Mouse (Mus musculus): Measurements from ENCODE around the gene Wasf2. TPM values are rescaled to one million over a fixed set of nuclear protein-coding genes. Genes with fewer than 3 reads are reported as not detected.
"Not testable (repeated sequence)": the region's sequence is repeated elsewhere in the genome, so short reads cannot be mapped to it uniquely, and the experiment has no call there.

Wasf2 gene
- total RNA-seq, 2 experiments from 2014 or later, result 77.7 to 110 TPM

- intact Hi-C loops (cut with DNase I), result no loop called here
- peak; percentile 56 for DNase-seq (ENCODE audit: low spot score)
Observed at GRCm38 (mm10) chr4:133094936-133095733, 35.2 kb upstream of the Wasf2 start.

- intact Hi-C loops (cut with DNase I); DNase-seq (ENCODE audit: low spot score): not testable (repeated sequence)
Observed at GRCm38 (mm10) chr4:133095734-133096065, 34.6 kb upstream of the Wasf2 start.

- intact Hi-C loops (cut with DNase I); DNase-seq (ENCODE audit: low spot score): not testable (repeated sequence)
Observed at GRCm38 (mm10) chr4:133096671-133097070, 33.6 kb upstream of the Wasf2 start.

- intact Hi-C loops (cut with DNase I), result no loop called here
- DNase-seq (ENCODE audit: low spot score), result no peak
Observed at GRCm38 (mm10) chr4:133101751-133102150, 28.6 kb upstream of the Wasf2 start.

- no peak for DNase-seq (ENCODE audit: low spot score)
- intact Hi-C loops (cut with DNase I), result no loop called here
Observed at GRCm38 (mm10) chr4:133103525-133104193, 26.6 kb upstream of the Wasf2 start.

GRCm38 (mm10) chr4:133104194-133104569, 26.1 kb upstream of the Wasf2 start:
- intact Hi-C loops (cut with DNase I), result no loop called here
- no peak for DNase-seq (ENCODE audit: low spot score)

GRCm38 (mm10) chr4:133106691-133107090, 23.6 kb upstream of the Wasf2 start:
- intact Hi-C loops (cut with DNase I), result loop anchor here (5.0 kb wide), 1 partner anchor 94 kb away; the partner anchor contains the start of gene Ahdc1
- DNase-seq (ENCODE audit: low spot score), result no peak

- peak; percentile 79 for DNase-seq (ENCODE audit: low spot score)
- intact Hi-C loops (cut with DNase I), result loop anchor here (5.0 kb wide), 1 partner anchor 96 kb away; the partner anchor contains the start of gene Ahdc1
Observed at GRCm38 (mm10) chr4:133107788-133108281, 22.5 kb upstream of the Wasf2 start.

- DNase-seq (ENCODE audit: low spot score), result peak; percentile 64
- intact Hi-C loops (cut with DNase I), result loop anchor here (5.0 kb wide), 1 partner anchor 96 kb away; the partner anchor contains the start of gene Ahdc1
Observed at GRCm38 (mm10) chr4:133108481-133109334, 21.6 kb upstream of the Wasf2 start.

GRCm38 (mm10) chr4:133109335-133109801, 20.9 kb upstream of the Wasf2 start:
- no peak for DNase-seq (ENCODE audit: low spot score)
- intact Hi-C loops (cut with DNase I), result loop anchor here (5.0 kb wide), 1 partner anchor 97 kb away; the partner anchor contains the start of gene Ahdc1

- intact Hi-C loops (cut with DNase I), result no loop called here
- no peak for DNase-seq (ENCODE audit: low spot score)
Observed at GRCm38 (mm10) chr4:133112175-133112838, 18.0 kb upstream of the Wasf2 start.

- intact Hi-C loops (cut with DNase I), result no loop called here
Observed at GRCm38 (mm10) chr4:133113351-133113882, 16.9 kb upstream of the Wasf2 start.

GRCm38 (mm10) chr4:133114762-133115161, 15.5 kb upstream of the Wasf2 start:
- DNase-seq (ENCODE audit: low spot score), result no peak
- intact Hi-C loops (cut with DNase I), result loop anchor here (5.0 kb wide), 1 partner anchor 57 kb away; no protein-coding TSS in a partner anchor

More at GRCm38 (mm10) chr4:133113351-133113882, 16.9 kb upstream of the Wasf2 start:
- DNase-seq (ENCODE audit: low spot score), result no peak

GRCm38 (mm10) chr4:133115721-133116429, 14.4 kb upstream of the Wasf2 start:
- intact Hi-C loops (cut with DNase I), result loop anchor here (5.0 kb wide), 1 partner anchor 59 kb away; no protein-coding TSS in a partner anchor
- no peak for DNase-seq (ENCODE audit: low spot score)

- intact Hi-C loops (cut with DNase I), result loop anchor here (5.0 kb wide), 1 partner anchor 60 kb away; no protein-coding TSS in a partner anchor
- no peak for DNase-seq (ENCODE audit: low spot score)
Observed at GRCm38 (mm10) chr4:133116756-133117470, 13.4 kb upstream of the Wasf2 start.

GRCm38 (mm10) chr4:133117556-133118411, 12.5 kb upstream of the Wasf2 start:
- intact Hi-C loops (cut with DNase I), result loop anchor here (5.0 kb wide), 1 partner anchor 60 kb away; no protein-coding TSS in a partner anchor
- DNase-seq (ENCODE audit: low spot score), result peak; percentile 85
